Mouse (Mus musculus) midbrain, embryonic 11.5 days (tissue): ENCODE results near the gene Ccdc58. TPM values are rescaled to one million over a fixed set of nuclear protein-coding genes. Genes with fewer than 3 reads are reported as not detected.
"Not testable (repeated sequence)": the region's sequence is repeated elsewhere in the genome, so short reads cannot be mapped to it uniquely, and the experiment has no call there.

ENCODE experiments used
- ATAC-seq: fragments of 200-750 bp; cut with Nextera tagmentation; 2 replicates; pipeline ENCODE4 v1.8.0; 2017; ENCODE audit warnings: moderate TSS enrichment, moderate library complexity; ENCODE audit not compliant: low FRiP score
- DNase-seq: peaks from one replicate; pipeline ENCODE4 v3.0.0; 2015; ENCODE audit warnings: low spot score; ENCODE audit errors: missing footprints
- H3K27ac ChIP-seq: fragments of 300-500 bp; sonication (generic); 2 replicates; pipeline ENCODE4 v1.5.1; 2014; ENCODE audit warnings: low read depth, low read length
- H3K27me3 ChIP-seq: fragments of 300-500 bp; sonication (generic); 2 replicates; pipeline ENCODE4 v1.6.1; 2014; ENCODE audit warnings: mild to moderate bottlenecking, low read length, moderate library complexity, mixed read lengths; ENCODE audit not compliant: control insufficient read depth, insufficient read depth
- H3K36me3 ChIP-seq: fragments of 300-500 bp; sonication (generic); 2 replicates; pipeline ENCODE4 v1.6.1; 2014; ENCODE audit warnings: mild to moderate bottlenecking, low read length, moderate library complexity, mixed read lengths; ENCODE audit not compliant: control insufficient read depth, insufficient read depth
- H3K4me1 ChIP-seq: fragments of 300-500 bp; sonication (generic); 2 replicates; pipeline ENCODE4 v1.6.1; 2014; ENCODE audit warnings: low read length; ENCODE audit not compliant: control insufficient read depth, insufficient read depth
- H3K4me2 ChIP-seq: fragments of 300-500 bp; sonication (generic); 2 replicates; pipeline ENCODE4 v1.6.1; 2014; ENCODE audit warnings: mild to moderate bottlenecking, moderate library complexity
- H3K4me3 ChIP-seq: fragments of 300-500 bp; sonication (generic); 2 replicates; pipeline ENCODE4 v1.5.1; 2014; ENCODE audit warnings: low read depth, low read length
- H3K9ac ChIP-seq: fragments of 300-500 bp; sonication (generic); 2 replicates; pipeline ENCODE4 v1.6.1; 2014; ENCODE audit warnings: low read length
- H3K9me3 ChIP-seq: fragments of 300-500 bp; sonication (generic); 2 replicates; pipeline ENCODE4 v1.6.1; 2016; ENCODE audit warnings: low read length; ENCODE audit not compliant: control insufficient read depth
- WGBS: fragments of 180-500 bp; shearing (Covaris S2); extraction: QIAGEN DNeasy Blood & Tissue Kit; methylation state at CpG from one replicate; pipeline ENCODE4 v1.1.7; 2014; 5-methylcytosine and 5-hydroxymethylcytosine counted together
- polyA plus RNA-seq: library from polyadenylated mRNA; unstranded; fragments of >200 nt; fragmentation: Nextera tagmentation; extraction: Ambion mirVana; gene quantifications from 2 replicates; pipeline ENCODE4 v1.2.1, GENCODE M21; 2014

Ccdc58 gene
- polyA plus RNA-seq, 1 experiment from 2014 or later: 84.3 TPM

- 90% methylated on average over 11 of the region's 11 CpGs for WGBS
- H3K36me3 ChIP-seq: no peaks in the 10 kb centered on the region
These were observed 19.5 kb downstream of the Ccdc58 start for GRCm38 (mm10) chr16:36090785-36091509.

GRCm38 (mm10) chr16:36094079-36094478 is 22.6 kb downstream of the Ccdc58 start:
- 92% methylated on average over 3 of the region's 3 CpGs for WGBS
- Histone ChIP-seq H3K4me1 (no peaks in the 10 kb centered on the region), H3K27ac (no peak overlapping the region), H3K27me3 (no peaks in the 10 kb centered on the region), H3K4me3 (no peak overlapping the region), H3K9ac (no peak overlapping the region), H3K9me3 (no peaks in the 10 kb centered on the region), H3K4me2 (no peak overlapping the region), H3K36me3 (no peaks in the 10 kb centered on the region)
- DNase-seq (no peak), ATAC-seq (no peak)

More at GRCm38 (mm10) chr16:36090785-36091509, 19.5 kb downstream of the Ccdc58 start:
- no peak overlapping the region for H3K4me2 ChIP-seq
- no peaks in the 10 kb centered on the region for H3K4me1 ChIP-seq
- no peak overlapping the region for H3K27ac ChIP-seq
- DNase-seq (peak; percentile 85), ATAC-seq (no peak)
- H3K9ac ChIP-seq: no peak overlapping the region
- no peak overlapping the region for H3K4me3 ChIP-seq
- no peaks in the 10 kb centered on the region for H3K9me3 ChIP-seq
- no peaks in the 10 kb centered on the region for H3K27me3 ChIP-seq

GRCm38 (mm10) chr16:36097813-36098499 is 26.5 kb downstream of the Ccdc58 start:
- H3K4me1 ChIP-seq, H3K4me3 ChIP-seq, H3K9ac ChIP-seq, H3K27me3 ChIP-seq, H3K4me2 ChIP-seq, DNase-seq, H3K9me3 ChIP-seq, H3K27ac ChIP-seq, H3K36me3 ChIP-seq, ATAC-seq: not testable (repeated sequence)
- WGBS: 94% methylated on average over 12 of the region's 12 CpGs

GRCm38 (mm10) chr16:36101526-36101925 is 30.0 kb downstream of the Ccdc58 start:
- 83% methylated on average over 1 of the region's 1 CpGs for WGBS
- H3K27ac ChIP-seq: no peak overlapping the region
- H3K4me1 ChIP-seq: no peaks in the 10 kb centered on the region
- no peak for ATAC-seq
- DNase-seq: no peak
- H3K9ac ChIP-seq: no peak overlapping the region
- H3K9me3 ChIP-seq: no peaks in the 10 kb centered on the region
- H3K36me3 ChIP-seq: no peaks in the 10 kb centered on the region
- no peak overlapping the region for H3K4me2 ChIP-seq
- no peak overlapping the region for H3K4me3 ChIP-seq
- H3K27me3 ChIP-seq: no peaks in the 10 kb centered on the region

- no peaks in the 10 kb centered on the region for H3K27me3 ChIP-seq
- 88% methylated on average over 1 of the region's 1 CpGs for WGBS
- DNase-seq: no peak
- H3K9me3 ChIP-seq: no peaks in the 10 kb centered on the region
- no peaks in the 10 kb centered on the region for H3K36me3 ChIP-seq
- no peak overlapping the region for H3K4me2 ChIP-seq
- H3K9ac ChIP-seq: no peak overlapping the region
- no peak for ATAC-seq
- no peak overlapping the region for H3K27ac ChIP-seq
- no peak overlapping the region for H3K4me3 ChIP-seq
- no peaks in the 10 kb centered on the region for H3K4me1 ChIP-seq
These were observed 30.7 kb downstream of the Ccdc58 start for GRCm38 (mm10) chr16:36102211-36102610.

- H3K9ac ChIP-seq, H3K9me3 ChIP-seq, H3K4me2 ChIP-seq, H3K27ac ChIP-seq, ATAC-seq, DNase-seq, H3K4me1 ChIP-seq, H3K27me3 ChIP-seq, H3K4me3 ChIP-seq, H3K36me3 ChIP-seq: not testable (repeated sequence)
These were observed 40.0 kb downstream of the Ccdc58 start for GRCm38 (mm10) chr16:36111486-36111885.

- H3K9me3 ChIP-seq, H3K9ac ChIP-seq, H3K4me2 ChIP-seq, DNase-seq, H3K4me1 ChIP-seq, H3K4me3 ChIP-seq, H3K36me3 ChIP-seq, H3K27me3 ChIP-seq, H3K27ac ChIP-seq, ATAC-seq: not testable (repeated sequence)
- WGBS: 91% methylated on average over 6 of the region's 6 CpGs
These were observed 44.3 kb downstream of the Ccdc58 start for GRCm38 (mm10) chr16:36115751-36116150.

GRCm38 (mm10) chr16:36128092-36128491 is 56.6 kb downstream of the Ccdc58 start:
- DNase-seq: no peak
- Histone ChIP-seq H3K27me3 (no peaks in the 10 kb centered on the region), H3K36me3 (no peaks in the 10 kb centered on the region), H3K27ac (no peak overlapping the region), H3K9ac (no peak overlapping the region), H3K4me1 (no peaks in the 10 kb centered on the region), H3K9me3 (no peaks in the 10 kb centered on the region), H3K4me3 (no peak overlapping the region), H3K4me2 (no peak overlapping the region)
- 93% methylated on average over 7 of the region's 7 CpGs for WGBS
- ATAC-seq: no peak

- Histone ChIP-seq H3K27ac (no peak within 1 kb of the TSS), H3K4me3 (no peak within 1 kb of the TSS), H3K9ac (no peak within 1 kb of the TSS), H3K36me3 (no peaks in the 10 kb centered on the region), H3K4me2 (no peak within 1 kb of the TSS), H3K27me3 (no peaks in the 10 kb centered on the region), H3K9me3 (no peaks in the 10 kb centered on the region), H3K4me1 (no peaks in the 10 kb centered on the region)
- DNase-seq (no peak), ATAC-seq (no peak)
- 85% methylated on average over 1 of the region's 1 CpGs for WGBS
These were observed 59.7 kb downstream of the Ccdc58 start, which contains the start of gene Csta1 for GRCm38 (mm10) chr16:36131141-36131540. Gene Csta1, minus strand, starts transcription at chr16:36131241.
